Mouse (Mus musculus) kidney, adult 9 months (tissue): ENCODE results near the gene Tnfrsf19.

Experiments used
- DNase-seq: peaks from one replicate; pipeline ENCODE4 v3.0.0; 2022

Tnfrsf19 gene

DNA sequence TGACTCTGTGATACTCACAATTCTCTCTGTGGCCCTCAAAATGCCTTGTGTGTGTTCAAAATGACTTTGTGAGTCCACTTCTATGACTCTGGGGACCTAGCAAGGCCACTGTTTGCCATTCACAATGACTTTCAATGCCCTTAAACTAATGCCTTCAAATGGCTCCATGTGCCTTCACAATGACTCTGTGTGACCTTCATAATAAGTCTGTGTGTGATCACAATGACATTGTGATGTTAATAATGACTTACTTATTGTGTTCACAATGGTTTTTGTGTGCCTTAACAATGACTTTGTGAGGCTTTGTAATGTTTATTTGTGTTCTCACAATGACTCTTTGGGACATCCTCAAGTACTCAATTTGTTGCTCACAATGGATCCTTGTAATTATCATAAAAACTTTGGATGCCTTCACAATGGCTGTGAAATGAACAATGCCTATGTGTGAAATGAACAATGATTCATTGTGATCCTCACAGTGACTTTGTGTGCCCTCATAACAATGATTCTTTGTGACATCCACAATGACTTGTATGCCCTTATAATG lies 88.6 kb downstream of the Tnfrsf19 start:
- no peak for DNase-seq

DNA sequence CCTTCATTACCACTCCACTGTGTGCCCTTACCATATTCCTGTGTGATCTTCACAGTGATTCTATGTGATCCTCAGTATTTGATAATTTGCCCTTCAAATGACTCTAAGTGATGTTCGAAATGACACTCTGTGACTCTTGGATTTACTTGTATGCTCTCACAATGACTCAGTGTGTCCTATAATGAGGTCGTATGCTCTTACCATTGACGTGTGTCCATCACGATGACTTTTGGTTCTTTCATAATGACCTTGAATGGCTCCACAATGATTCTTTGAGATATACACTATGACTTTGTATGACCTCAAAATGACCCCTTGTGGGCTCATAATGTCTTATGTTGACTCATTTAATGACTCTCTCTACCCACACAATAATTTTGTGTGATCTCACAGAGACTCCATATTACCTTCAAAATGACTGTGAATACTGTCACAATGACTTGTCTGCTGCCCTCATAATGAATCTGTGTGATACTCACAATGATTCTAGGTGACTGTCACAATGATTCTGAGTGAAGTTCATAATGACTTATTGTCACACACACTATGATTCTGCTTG lies 108.7 kb downstream of the Tnfrsf19 start:
- no peak for DNase-seq

DNA sequence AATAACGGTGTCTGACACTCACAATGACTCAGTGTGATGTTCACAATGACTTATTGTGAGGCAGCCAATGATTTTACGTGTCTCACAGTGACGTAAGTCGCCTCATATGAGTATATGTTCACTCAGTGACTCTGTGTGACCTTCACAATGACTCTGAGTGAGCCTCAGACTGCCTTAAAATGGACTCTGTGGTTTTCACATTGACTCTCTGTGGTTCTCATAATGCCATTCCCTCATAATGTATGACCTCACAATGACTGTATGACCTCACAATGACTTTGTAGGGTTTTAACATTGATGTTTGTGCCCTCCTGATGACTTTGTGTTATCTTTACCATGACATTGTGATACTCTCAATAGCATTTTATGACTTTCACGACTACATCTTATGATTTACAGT lies 110.6 kb downstream of the Tnfrsf19 start:
- DNase-seq, result no peak

DNA sequence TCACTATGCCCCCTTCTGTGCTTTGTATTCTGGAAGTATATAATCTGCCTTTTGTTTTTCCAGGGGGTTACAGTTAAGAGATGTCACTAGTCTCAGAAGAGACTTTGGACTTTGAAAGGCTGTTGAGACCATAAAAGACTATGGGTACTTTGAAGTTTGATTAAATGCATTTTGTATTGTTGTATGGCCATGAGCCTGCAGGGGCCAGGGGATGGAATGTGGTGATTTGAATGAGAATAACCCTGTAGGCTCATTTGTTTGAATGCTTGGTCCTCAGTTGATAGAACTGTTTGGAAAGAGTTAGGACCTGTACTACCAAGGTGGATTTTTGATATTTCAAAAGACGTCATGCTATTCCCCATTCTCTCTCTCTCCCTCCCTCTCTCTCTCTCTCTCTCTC lies 120.3 kb downstream of the Tnfrsf19 start:
- DNase-seq, result no peak

DNA sequence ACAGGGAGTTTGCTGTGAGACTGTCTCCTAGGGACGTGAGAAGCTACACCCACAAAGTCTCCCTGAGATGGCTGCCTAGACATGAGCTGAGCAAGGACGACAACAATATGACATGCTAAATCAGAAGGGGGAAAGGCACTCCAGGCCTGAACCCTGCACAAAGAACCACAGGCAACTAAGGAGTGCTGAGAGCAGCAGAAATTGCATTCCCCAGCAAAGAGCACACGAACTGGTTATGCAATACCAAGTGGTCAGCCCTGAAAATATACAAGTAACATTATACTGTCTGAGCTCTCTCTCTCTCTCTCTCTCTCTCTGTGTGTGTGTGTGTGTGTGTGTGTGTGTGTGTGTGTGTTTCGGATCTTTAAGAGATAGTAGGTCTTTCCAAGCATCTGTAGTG lies 129.6 kb downstream of the Tnfrsf19 start:
- no peak for DNase-seq
